In the genomic region with DNA sequence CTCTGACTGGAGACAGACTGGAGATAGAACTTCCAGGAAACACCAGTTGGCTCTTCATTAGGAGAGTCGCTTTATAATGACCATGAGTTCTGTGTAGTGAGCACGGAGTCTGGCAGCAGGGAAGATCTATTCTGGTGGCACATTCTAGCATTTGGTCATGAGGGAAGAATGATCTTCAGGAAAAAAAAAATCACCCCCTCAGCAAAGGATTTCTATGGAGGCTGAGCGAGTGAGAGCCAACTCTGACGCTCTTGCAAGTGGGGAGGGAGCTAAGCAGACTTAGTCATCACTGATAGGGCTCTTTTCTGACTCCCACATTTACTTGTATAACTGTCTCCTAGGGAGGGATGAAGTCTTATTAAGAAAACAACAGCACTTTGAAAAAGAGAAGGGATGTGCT, we compare ENCODE assay signal across 26 mouse cellular contexts. TPM values are rescaled to one million over a fixed set of nuclear protein-coding genes. Genes with fewer than 3 reads are reported as not detected.
A peak's percentile ranks its signal among the peaks of the same experiment; 100 is the strongest.
DNase-seq lines count a peak whose midpoint lies in the region; ATAC-seq and TF ChIP-seq lines count a peak whose summit lies in the region.
"Had no signal": no experiment of that assay in that cellular context is flagged by ENCODE, and none has a peak within 500 bp of the region (broad histone marks: within the 10 kb centered on the region; RNA-seq: fewer than 3 reads in every experiment).

No protein-coding gene starts in this region.

- no peak for DNase-seq in heart, postnatal 4 days
- no peak for DNase-seq in lung, adult 2 months
- DNase-seq in brain, adult 2 months (ENCODE audit: low read depth, low spot score), result peak; percentile 94
- no peak for DNase-seq in kidney, postnatal 4 days
- DNase-seq: adrenal gland, postnatal 36 days; B cell, adult 2 months; cerebellum, adult 8-10 months; forebrain, postnatal 0 days; gastrocnemius, postnatal 14 days; kidney, adult 11 months; spleen, adult 18-20 months; thymus, postnatal 4 days had no signal

- H3K4me1 ChIP-seq in heart, embryonic 12.5 days (replicated peaks), result peaks cover 61% of the 10 kb centered on the region
- peaks cover 30% of the 10 kb centered on the region for H3K4me1 ChIP-seq in lung, embryonic 15.5 days
- peaks cover 3% of the 10 kb centered on the region; the same call in 1 of the 2 replicates for H3K4me1 ChIP-seq in lung, adult 2 months (ENCODE audit: control insufficient read depth, insufficient read depth, low read length)
- 0 out of 2 replicates have a peak, but pooled peaks cover 21% of the 10 kb centered on the region for H3K4me1 ChIP-seq in stomach, embryonic 15.5 days

- H3K4me2 ChIP-seq in heart, embryonic 12.5 days, result no peak overlapping the region
- no peak overlapping the region for H3K4me2 ChIP-seq in lung, embryonic 15.5 days
- no peak overlapping the region for H3K4me2 ChIP-seq in stomach, embryonic 15.5 days
- H3K4me2 ChIP-seq: hindbrain, embryonic 14.5 days; liver, embryonic 15.5 days; midbrain, embryonic 13.5 days had no signal

- peak overlapping the region; percentile 32 for H3K27ac ChIP-seq in heart, embryonic 12.5 days (ENCODE audit: poor library complexity, severe bottlenecking)
- H3K27ac ChIP-seq in lung, embryonic 15.5 days, result 0 out of 2 replicates have a peak overlapping the region, but pooled peaks have one; percentile 7
- peak overlapping the region; percentile 6; the same call in 1 of the 2 replicates for H3K27ac ChIP-seq in stomach, embryonic 15.5 days
- H3K27ac ChIP-seq: hindbrain, embryonic 14.5 days; kidney, postnatal 0 days; liver, embryonic 15.5 days; midbrain, embryonic 13.5 days had no signal

- H3K9me3 ChIP-seq in heart, embryonic 12.5 days (replicated peaks), result no peaks in the 10 kb centered on the region
- H3K9me3 ChIP-seq in lung, embryonic 15.5 days, result no peaks in the 10 kb centered on the region
- H3K9me3 ChIP-seq in stomach, embryonic 15.5 days, result no peaks in the 10 kb centered on the region
- H3K9me3 ChIP-seq: liver, embryonic 15.5 days; midbrain, embryonic 13.5 days had no signal

- no peak for ATAC-seq in heart, embryonic 12.5 days (ENCODE audit: insufficient number of reproducible peaks, low FRiP score)
- no peak for ATAC-seq in lung, embryonic 15.5 days (ENCODE audit: borderline replicate concordance, extremely low read depth, low FRiP score, low TSS enrichment)
- no peak for ATAC-seq in stomach, embryonic 15.5 days (ENCODE audit: insufficient read depth, low FRiP score, low read depth)
- ATAC-seq: forebrain, postnatal 0 days; midbrain, embryonic 13.5 days had no signal

- no peak overlapping the region for H3K4me3 ChIP-seq in heart, embryonic 12.5 days
- no peak overlapping the region for H3K4me3 ChIP-seq in lung, embryonic 15.5 days
- H3K4me3 ChIP-seq in lung, adult 2 months (replicated peaks; ENCODE audit: extremely low read depth, low read depth, low read length), result no peak overlapping the region
- H3K4me3 ChIP-seq in stomach, embryonic 15.5 days (replicated peaks), result no peak overlapping the region
- H3K4me3 ChIP-seq: liver, embryonic 15.5 days; midbrain, embryonic 13.5 days had no signal

- no peak for TF ChIP-seq CTCF in lung, adult 2 months (IDR thresholded peaks at IDR 0.05; ENCODE audit: insufficient read depth, low read length)

- no peaks in the 10 kb centered on the region for H3K36me3 ChIP-seq in heart, embryonic 12.5 days
- no peaks in the 10 kb centered on the region for H3K36me3 ChIP-seq in lung, embryonic 15.5 days
- no peaks in the 10 kb centered on the region for H3K36me3 ChIP-seq in stomach, embryonic 15.5 days
- H3K36me3 ChIP-seq: liver, embryonic 15.5 days; midbrain, embryonic 13.5 days had no signal

- no peak overlapping the region for H3K9ac ChIP-seq in heart, embryonic 12.5 days
- no peak overlapping the region for H3K9ac ChIP-seq in lung, embryonic 15.5 days
- H3K9ac ChIP-seq in stomach, embryonic 15.5 days, result no peak overlapping the region
- H3K9ac ChIP-seq: forebrain, postnatal 0 days; hindbrain, embryonic 14.5 days; liver, embryonic 15.5 days; midbrain, embryonic 13.5 days had no signal

- H3K27me3 ChIP-seq in heart, embryonic 12.5 days (replicated peaks), result no peaks in the 10 kb centered on the region
- peaks cover 10% of the 10 kb centered on the region; the same call in 1 of the 2 replicates for H3K27me3 ChIP-seq in lung, embryonic 15.5 days
- no peaks in the 10 kb centered on the region for H3K27me3 ChIP-seq in stomach, embryonic 15.5 days (replicated peaks)
- H3K27me3 ChIP-seq: midbrain, embryonic 13.5 days had no signal

- TF ChIP-seq POLR2A in lung, adult 2 months (IDR thresholded peaks at IDR 0.05; ENCODE audit: borderline replicate concordance, extremely low read depth, low read depth, low read length), result no peak

- WGBS in heart, embryonic 12.5 days, result 38% methylated on average over 4 of the region's 4 CpGs
- WGBS in lung, embryonic 15.5 days, result 54% methylated on average over 4 of the region's 4 CpGs
- WGBS in lung, adult 2 months, result 49% methylated on average over 4 of the region's 4 CpGs
- WGBS in stomach, embryonic 15.5 days, result 55% methylated on average over 4 of the region's 4 CpGs

RNA-seq across cellular contexts. Expression of a gene that starts 4.4 kb away (rescaled TPM):
- polyA plus RNA-seq in heart, embryonic 12.5 days (2016; fragmentation: Nextera tagmentation; extraction: Ambion mirVana), result 119 and 121 TPM in 2 replicates
- total RNA-seq in heart, postnatal 4 days (2021), result 10 to 100 TPM; 46.5 to 50.5 TPM
- 102 TPM in 2 replicates for polyA plus RNA-seq in lung, embryonic 15.5 days (2015; fragmentation: Nextera tagmentation; extraction: Ambion mirVana)
- 95.0 and 116 TPM in 2 replicates for polyA plus RNA-seq in lung, adult 2 months (2012; rRNA removed)
- 125 and 130 TPM in 2 replicates for polyA plus RNA-seq in stomach, embryonic 15.5 days (2015; fragmentation: Nextera tagmentation; extraction: Ambion mirVana)

RNA-seq across cellular contexts. Expression of a gene that starts 32.9 kb away (rescaled TPM):
- polyA plus RNA-seq in heart, embryonic 12.5 days (2016; fragmentation: Nextera tagmentation; extraction: Ambion mirVana), result not detected in 2 replicates
- total RNA-seq in heart, postnatal 4 days (2021), result not detected
- not detected in 2 replicates for polyA plus RNA-seq in lung, embryonic 15.5 days (2015; fragmentation: Nextera tagmentation; extraction: Ambion mirVana)
- polyA plus RNA-seq in lung, adult 2 months (2012; rRNA removed), result 4.7 TPM in 1 of 2 replicates, not detected in the other
- 0.42 and 0.79 TPM in 2 replicates for polyA plus RNA-seq in stomach, embryonic 15.5 days (2015; fragmentation: Nextera tagmentation; extraction: Ambion mirVana)
- total RNA-seq: adrenal gland, postnatal 36 days; forebrain, postnatal 0 days; gastrocnemius, postnatal 14 days; layer of hippocampus, postnatal 10 days; left cerebral cortex, postnatal 14 days; megakaryocyte progenitor cell, adult 5-6 weeks; neutrophil, adult 5-6 weeks had no signal
- polyA plus RNA-seq: embryonic facial prominence, embryonic 14.5 days; forebrain, postnatal 0 days; heart, embryonic 16.5 days; hindbrain, embryonic 14.5 days; kidney, postnatal 0 days; limb, embryonic 14.5 days; liver, embryonic 15.5 days; midbrain, embryonic 13.5 days had no signal

RNA-seq across cellular contexts. Expression of a gene that starts 53.1 kb away (rescaled TPM):
- polyA plus RNA-seq in heart, embryonic 12.5 days (2016; fragmentation: Nextera tagmentation; extraction: Ambion mirVana), result not detected in 2 replicates
- not detected for total RNA-seq in heart, postnatal 4 days (2021)
- 2.1 TPM in 1 of 2 replicates, not detected in the other for polyA plus RNA-seq in lung, embryonic 15.5 days (2015; fragmentation: Nextera tagmentation; extraction: Ambion mirVana)
- polyA plus RNA-seq in lung, adult 2 months (2012; rRNA removed), result 1.5 and 37.8 TPM in 2 replicates
- 475 and 519 TPM in 2 replicates for polyA plus RNA-seq in stomach, embryonic 15.5 days (2015; fragmentation: Nextera tagmentation; extraction: Ambion mirVana)
- total RNA-seq: adrenal gland, postnatal 36 days; forebrain, postnatal 0 days; gastrocnemius, postnatal 14 days; layer of hippocampus, postnatal 10 days; left cerebral cortex, postnatal 14 days; megakaryocyte progenitor cell, adult 5-6 weeks; neutrophil, adult 5-6 weeks had no signal
- polyA plus RNA-seq: embryonic facial prominence, embryonic 14.5 days; hindbrain, embryonic 14.5 days; midbrain, embryonic 13.5 days had no signal

Comparison
In these comparisons a context has a peak if more than half of its experiments do, and no peak if none do; other contexts are left out.
1. RNA of a gene that starts 53.1 kb away (polyA plus RNA-seq): 475 to 519 TPM in stomach, embryonic 15.5 days; 1.5 to 37.8 TPM in lung, adult 2 months, 2.1 TPM in lung, embryonic 15.5 days and not detected in heart, embryonic 12.5 days; every median in the first group is over 10 times any median in the second.
2. Peak in every context shown above with its lines, with median percentiles within 50 percentile points of each other: H3K27ac ChIP-seq.